Mouse (Mus musculus) adrenal gland, adult 2 months (tissue): ENCODE measurements around the gene Cnr1. TPM values are rescaled to one million over a fixed set of nuclear protein-coding genes. Genes with fewer than 3 reads are reported as not detected.
A peak's percentile ranks its signal among the peaks of the same experiment; 100 is the strongest.

Experiments used
- DNase-seq: peaks from one replicate; pipeline ENCODE4 v3.0.0; 2021
- long read RNA-seq: library from polyadenylated mRNA; stranded (forward); transcript quantifications from one replicate; pipeline ENCODE4 v2.0.0, GENCODE M21; 2021
- polyA plus RNA-seq: library from polyadenylated mRNA; depleted of rRNA; stranded (reverse); fragments of >200 nt; gene quantifications from 2 replicates; pipeline ENCODE4 v1.2.3, GENCODE M21; 2012; rRNA removed
- total RNA-seq, 2 experiments: library from RNA; stranded (reverse); gene quantifications; 2 replicates each; pipeline ENCODE4 v1.2.3; 2021

The Cnr1 gene
- total RNA-seq (10 to 100 TPM; 19.4 to 25.8 TPM), polyA plus RNA-seq (7.3 and 7.9 TPM in 2 replicates)
- long read RNA-seq, full-length matches to known transcripts = 2 of 2 reads
- long read RNA-seq, partial matches to known transcripts = 0 of 2 reads
- long read RNA-seq, other reads (novel, unspliced or antisense) = 0 of 2 reads

- peak; percentile 94 for DNase-seq
Measured at GRCm38 (mm10) chr4:33924234-33924888, at the start of gene Cnr1. Cnr1 (plus strand) TSS chr4:33924593.

GRCm38 (mm10) chr4:33879944-33880343, 44.4 kb upstream of the Cnr1 start:
- no peak for DNase-seq

- DNase-seq = no peak
Measured at GRCm38 (mm10) chr4:33886026-33886425, 38.4 kb upstream of the Cnr1 start.

GRCm38 (mm10) chr4:33889976-33890375, 34.4 kb upstream of the Cnr1 start:
- no peak for DNase-seq

GRCm38 (mm10) chr4:33892178-33892869, 32.1 kb upstream of the Cnr1 start:
- no peak for DNase-seq

- DNase-seq = no peak
Measured at GRCm38 (mm10) chr4:33893841-33894240, 30.6 kb upstream of the Cnr1 start.

- DNase-seq = no peak
Measured at GRCm38 (mm10) chr4:33895046-33895445, 29.3 kb upstream of the Cnr1 start.

- no peak for DNase-seq
Measured at GRCm38 (mm10) chr4:33895491-33895890, 28.9 kb upstream of the Cnr1 start.

- DNase-seq = no peak
Measured at GRCm38 (mm10) chr4:33901659-33902058, 22.7 kb upstream of the Cnr1 start.

- DNase-seq = peak; percentile 43
Measured at GRCm38 (mm10) chr4:33903812-33904340, 20.5 kb upstream of the Cnr1 start.

- DNase-seq = peak; percentile 63
Measured at GRCm38 (mm10) chr4:33904826-33905225, 19.6 kb upstream of the Cnr1 start.

GRCm38 (mm10) chr4:33908786-33909185, 15.6 kb upstream of the Cnr1 start:
- no peak for DNase-seq

GRCm38 (mm10) chr4:33915730-33916129, 8.7 kb upstream of the Cnr1 start:
- no peak for DNase-seq

- no peak for DNase-seq
Measured at GRCm38 (mm10) chr4:33920807-33921206, 3.6 kb upstream of the Cnr1 start.

GRCm38 (mm10) chr4:33923151-33923760, 1.1 kb upstream of the Cnr1 start:
- peak; percentile 64 for DNase-seq

GRCm38 (mm10) chr4:33923761-33924233, 596 bp upstream of the Cnr1 start:
- DNase-seq = no peak

GRCm38 (mm10) chr4:33924889-33925245, 474 bp downstream of the Cnr1 start:
- DNase-seq = no peak

- no peak for DNase-seq
Measured at GRCm38 (mm10) chr4:33925489-33925888, 1.1 kb downstream of the Cnr1 start.

GRCm38 (mm10) chr4:33926010-33926409, 1.6 kb downstream of the Cnr1 start:
- peak; percentile 17 for DNase-seq

- DNase-seq = no peak
Measured at GRCm38 (mm10) chr4:33926730-33927263, 2.4 kb downstream of the Cnr1 start.

GRCm38 (mm10) chr4:33927644-33928043, 3.3 kb downstream of the Cnr1 start:
- no peak for DNase-seq

- no peak for DNase-seq
Measured at GRCm38 (mm10) chr4:33928450-33928849, 4.1 kb downstream of the Cnr1 start.
